Mouse (Mus musculus) midbrain, embryonic 11.5 days (tissue): ENCODE measurements at regions not wholly inside any gene's neighbourhood (a gene's known extent, or its start where the extent isn't known, plus 50 kb on each side); places are given as distances from the start of the nearest gene placed in this dataset.

Experiments used
- ATAC-seq: fragments of 200-750 bp; cut with Nextera tagmentation; 2 replicates; pipeline ENCODE4 v1.8.0; 2017; ENCODE audit warnings: moderate TSS enrichment, moderate library complexity; ENCODE audit not compliant: low FRiP score
- DNase-seq: peaks from one replicate; pipeline ENCODE4 v3.0.0; 2015; ENCODE audit warnings: low spot score; ENCODE audit errors: missing footprints
- H3K27ac ChIP-seq: fragments of 300-500 bp; sonication (generic); 2 replicates; pipeline ENCODE4 v1.5.1; 2014; ENCODE audit warnings: low read depth, low read length
- H3K27me3 ChIP-seq: fragments of 300-500 bp; sonication (generic); 2 replicates; pipeline ENCODE4 v1.6.1; 2014; ENCODE audit warnings: mild to moderate bottlenecking, low read length, moderate library complexity, mixed read lengths; ENCODE audit not compliant: control insufficient read depth, insufficient read depth
- H3K36me3 ChIP-seq: fragments of 300-500 bp; sonication (generic); 2 replicates; pipeline ENCODE4 v1.6.1; 2014; ENCODE audit warnings: mild to moderate bottlenecking, low read length, moderate library complexity, mixed read lengths; ENCODE audit not compliant: control insufficient read depth, insufficient read depth
- H3K4me1 ChIP-seq: fragments of 300-500 bp; sonication (generic); 2 replicates; pipeline ENCODE4 v1.6.1; 2014; ENCODE audit warnings: low read length; ENCODE audit not compliant: control insufficient read depth, insufficient read depth
- H3K4me2 ChIP-seq: fragments of 300-500 bp; sonication (generic); 2 replicates; pipeline ENCODE4 v1.6.1; 2014; ENCODE audit warnings: mild to moderate bottlenecking, moderate library complexity
- H3K4me3 ChIP-seq: fragments of 300-500 bp; sonication (generic); 2 replicates; pipeline ENCODE4 v1.5.1; 2014; ENCODE audit warnings: low read depth, low read length
- H3K9ac ChIP-seq: fragments of 300-500 bp; sonication (generic); 2 replicates; pipeline ENCODE4 v1.6.1; 2014; ENCODE audit warnings: low read length
- H3K9me3 ChIP-seq: fragments of 300-500 bp; sonication (generic); 2 replicates; pipeline ENCODE4 v1.6.1; 2016; ENCODE audit warnings: low read length; ENCODE audit not compliant: control insufficient read depth
- WGBS: fragments of 180-500 bp; shearing (Covaris S2); extraction: QIAGEN DNeasy Blood & Tissue Kit; methylation state at CpG from one replicate; pipeline ENCODE4 v1.1.7; 2014; 5-methylcytosine and 5-hydroxymethylcytosine counted together

- ATAC-seq (no peak), DNase-seq (peak; percentile 85)
- no peak overlapping the region for H3K9ac ChIP-seq
- H3K27ac ChIP-seq, result no peak overlapping the region
- H3K9me3 ChIP-seq, result no peaks in the 10 kb centered on the region
- no peak overlapping the region for H3K4me3 ChIP-seq
- H3K4me2 ChIP-seq, result no peak overlapping the region
- no peaks in the 10 kb centered on the region for H3K27me3 ChIP-seq
- H3K4me1 ChIP-seq, result no peaks in the 10 kb centered on the region
- WGBS, result 22% methylated on average over 5 of the region's 5 CpGs
- H3K36me3 ChIP-seq, result no peaks in the 10 kb centered on the region
Observed at GRCm38 (mm10) chrX:21293666-21294065, 118.2 kb upstream of the Gm21876 start.

GRCm38 (mm10) chrX:21295460-21295859 is 120.0 kb upstream of the Gm21876 start:
- no peaks in the 10 kb centered on the region for H3K27me3 ChIP-seq
- H3K27ac ChIP-seq, result no peak overlapping the region
- no peaks in the 10 kb centered on the region for H3K9me3 ChIP-seq
- H3K4me2 ChIP-seq, result no peak overlapping the region
- WGBS, result 26% methylated on average over 1 of the region's 1 CpGs
- H3K4me1 ChIP-seq, result no peaks in the 10 kb centered on the region
- DNase-seq (no peak), ATAC-seq (no peak)
- no peak overlapping the region for H3K9ac ChIP-seq
- no peak overlapping the region for H3K4me3 ChIP-seq
- no peaks in the 10 kb centered on the region for H3K36me3 ChIP-seq

GRCm38 (mm10) chrX:21297349-21297748 is 121.9 kb upstream of the Gm21876 start:
- ATAC-seq (no peak), DNase-seq (no peak)
- H3K9me3 ChIP-seq, result no peaks in the 10 kb centered on the region
- no peaks in the 10 kb centered on the region for H3K4me1 ChIP-seq
- no peaks in the 10 kb centered on the region for H3K27me3 ChIP-seq
- no peak overlapping the region for H3K4me3 ChIP-seq
- 85% methylated on average over 6 of the region's 6 CpGs for WGBS
- no peak overlapping the region for H3K9ac ChIP-seq
- no peak overlapping the region for H3K27ac ChIP-seq
- H3K36me3 ChIP-seq, result no peaks in the 10 kb centered on the region
- no peak overlapping the region for H3K4me2 ChIP-seq

GRCm38 (mm10) chrX:21334499-21335032 is 149.8 kb upstream of the Agtr2 start:
- Histone ChIP-seq H3K9me3 (no peaks in the 10 kb centered on the region), H3K36me3 (no peaks in the 10 kb centered on the region), H3K27ac (no peak overlapping the region), H3K9ac (no peak overlapping the region), H3K4me1 (no peaks in the 10 kb centered on the region), H3K4me3 (peak overlapping the region; percentile 22), H3K27me3 (no peaks in the 10 kb centered on the region), H3K4me2 (peak overlapping the region; percentile 34)
- peak; percentile 84 for DNase-seq
- ATAC-seq, result no peak
- WGBS, result 28% methylated on average over 13 of the region's 13 CpGs

GRCm38 (mm10) chrX:21344397-21344796 is 139.9 kb upstream of the Agtr2 start:
- ATAC-seq (no peak), DNase-seq (no peak)
- Histone ChIP-seq H3K27ac (no peak overlapping the region), H3K9ac (no peak overlapping the region), H3K4me2 (no peak overlapping the region), H3K9me3 (no peaks in the 10 kb centered on the region), H3K36me3 (no peaks in the 10 kb centered on the region), H3K4me1 (no peaks in the 10 kb centered on the region), H3K27me3 (no peaks in the 10 kb centered on the region), H3K4me3 (no peak overlapping the region)
- 64% methylated on average over 1 of the region's 1 CpGs for WGBS

GRCm38 (mm10) chrX:21350503-21350902 is 133.8 kb upstream of the Agtr2 start:
- no peak overlapping the region for H3K4me3 ChIP-seq
- ATAC-seq (no peak), DNase-seq (no peak)
- no peaks in the 10 kb centered on the region for H3K36me3 ChIP-seq
- 33% methylated on average over 4 of the region's 4 CpGs for WGBS
- no peak overlapping the region for H3K4me2 ChIP-seq
- no peak overlapping the region for H3K9ac ChIP-seq
- H3K9me3 ChIP-seq, result no peaks in the 10 kb centered on the region
- H3K27ac ChIP-seq, result no peak overlapping the region
- no peaks in the 10 kb centered on the region for H3K27me3 ChIP-seq
- H3K4me1 ChIP-seq, result no peaks in the 10 kb centered on the region

- no peaks in the 10 kb centered on the region for H3K36me3 ChIP-seq
- no peak overlapping the region for H3K4me2 ChIP-seq
- DNase-seq (peak; percentile 83), ATAC-seq (no peak)
- no peak overlapping the region for H3K4me3 ChIP-seq
- H3K9ac ChIP-seq, result no peak overlapping the region
- H3K27ac ChIP-seq, result no peak overlapping the region
- no peaks in the 10 kb centered on the region for H3K27me3 ChIP-seq
- no peaks in the 10 kb centered on the region for H3K9me3 ChIP-seq
- 58% methylated on average over 3 of the region's 3 CpGs for WGBS
- H3K4me1 ChIP-seq, result no peaks in the 10 kb centered on the region
Observed at GRCm38 (mm10) chrX:21352350-21352749, 132.0 kb upstream of the Agtr2 start.

- ATAC-seq, result peak; percentile 96
- Histone ChIP-seq H3K9me3 (no peaks in the 10 kb centered on the region), H3K4me2 (peak overlapping the region; percentile 54), H3K4me1 (no peaks in the 10 kb centered on the region), H3K27ac (peak overlapping the region; percentile 35; the same call in 1 of the 2 replicates), H3K4me3 (peak overlapping the region; percentile 39), H3K9ac (peak overlapping the region; percentile 51), H3K36me3 (no peaks in the 10 kb centered on the region), H3K27me3 (no peaks in the 10 kb centered on the region)
- peak; percentile 94 for DNase-seq
- WGBS, result 17% methylated on average over 43 of the region's 43 CpGs
Observed at GRCm38 (mm10) chrX:21360771-21361667, 123.3 kb upstream of the Agtr2 start.

GRCm38 (mm10) chrX:21385221-21385620 is 99.1 kb upstream of the Agtr2 start:
- no peak overlapping the region for H3K27ac ChIP-seq
- H3K9ac ChIP-seq, result no peak overlapping the region
- ATAC-seq (no peak), DNase-seq (no peak)
- H3K27me3 ChIP-seq, result no peaks in the 10 kb centered on the region
- H3K4me3 ChIP-seq, result no peak overlapping the region
- H3K9me3 ChIP-seq, result no peaks in the 10 kb centered on the region
- no peaks in the 10 kb centered on the region for H3K4me1 ChIP-seq
- WGBS, result 13% methylated on average over 2 of the region's 2 CpGs
- no peaks in the 10 kb centered on the region for H3K36me3 ChIP-seq
- H3K4me2 ChIP-seq, result no peak overlapping the region
